Mouse (Mus musculus) adipose tissue, adult 10 weeks (tissue): ENCODE measurements around the gene Kif26b. TPM values are rescaled to one million over a fixed set of nuclear protein-coding genes. Genes with fewer than 3 reads are reported as not detected.

ENCODE experiments used
- polyA plus RNA-seq: library from polyadenylated mRNA; stranded (reverse); fragments of 350-450 nt; fragmentation: Illumina TruSeq; extraction: RNeasy Lipid Tissue Mini Kit (QIAGEN cat#74804); gene quantifications from one replicate; pipeline ENCODE4 v1.2.3, GENCODE M21; 2014; ENCODE audit warnings: low read depth, low replicate concordance

Kif26b gene
- 1.2 TPM for polyA plus RNA-seq

GRCm38 (mm10) chr1:178528431-178529351 lies at the start of gene Kif26b:
TSS of gene Kif26b (plus strand) at chr1:178529125.

Other genes with a start within 250 kb of the Kif26b start
- 86.3 TPM for gene Cox20, start 210.0 kb upstream of the Kif26b start, polyA plus RNA-seq
- 230 TPM for gene Hnrnpu, start 191.3 kb upstream of the Kif26b start, polyA plus RNA-seq
- 7.0 TPM for gene Efcab2, start 123.0 kb upstream of the Kif26b start, polyA plus RNA-seq